Mouse (Mus musculus) intestine, embryonic 14.5 days (tissue): ENCODE measurements around the gene Pclaf. TPM values are rescaled to one million over a fixed set of nuclear protein-coding genes. Genes with fewer than 3 reads are reported as not detected.

Experiments used
- ATAC-seq: fragments of 200-750 bp; cut with Nextera tagmentation; replicated peaks from 2 replicates; pipeline ENCODE4 v1.8.0; 2017; ENCODE audit warnings: low read depth, moderate number of reproducible peaks, moderate TSS enrichment, moderate library complexity; ENCODE audit not compliant: low FRiP score, low TSS enrichment
- DNase-seq: peaks from one replicate; pipeline ENCODE4 v3.0.0-alpha.2; 2018; ENCODE audit warnings: low spot score
- H3K27ac ChIP-seq: fragments of 300-500 bp; sonication (generic); 2 replicates; pipeline ENCODE4 v1.5.1; 2014; ENCODE audit warnings: low read depth, mild to moderate bottlenecking, control low read depth
- H3K27me3 ChIP-seq: fragments of 300-500 bp; sonication (generic); replicated peaks from 2 replicates; pipeline ENCODE4 v1.6.1; 2014; ENCODE audit warnings: low read length, control low read depth; ENCODE audit not compliant: control insufficient read depth, insufficient read depth
- H3K36me3 ChIP-seq: fragments of 300-500 bp; sonication (generic); 2 replicates; pipeline ENCODE4 v1.6.1; 2014; ENCODE audit warnings: low read length, control low read depth; ENCODE audit not compliant: control insufficient read depth, insufficient read depth
- H3K4me1 ChIP-seq: fragments of 300-500 bp; sonication (generic); replicated peaks from 2 replicates; pipeline ENCODE4 v1.6.1; 2014; ENCODE audit warnings: low read length, control low read depth, mixed read lengths; ENCODE audit not compliant: control insufficient read depth, insufficient read depth
- H3K4me2 ChIP-seq: fragments of 300-500 bp; sonication (generic); 2 replicates; pipeline ENCODE4 v1.6.1; 2014; ENCODE audit warnings: low read length
- H3K4me3 ChIP-seq: fragments of 300-500 bp; sonication (generic); 2 replicates; pipeline ENCODE4 v1.5.1; 2014; ENCODE audit warnings: low read depth, low read length, control low read depth, mixed read lengths
- H3K9ac ChIP-seq: fragments of 300-500 bp; sonication (generic); 2 replicates; pipeline ENCODE4 v1.6.1; 2014; ENCODE audit warnings: mild to moderate bottlenecking, low read length
- H3K9me3 ChIP-seq: fragments of 300-500 bp; sonication (generic); 2 replicates; pipeline ENCODE4 v1.6.1; 2016; ENCODE audit warnings: low read length, control low read depth; ENCODE audit not compliant: control insufficient read depth
- WGBS: fragments of 180-500 bp; shearing (Covaris S2); extraction: QIAGEN DNeasy Blood & Tissue Kit; methylation state at CpG from one replicate; pipeline ENCODE4 v1.1.7; 2014; 5-methylcytosine and 5-hydroxymethylcytosine counted together
- polyA plus RNA-seq: library from polyadenylated mRNA; unstranded; fragments of >200 nt; fragmentation: Nextera tagmentation; extraction: Ambion mirVana; gene quantifications from 2 replicates; pipeline ENCODE4 v1.2.1, GENCODE M21; 2014

Pclaf gene
- polyA plus RNA-seq, 1 experiment from 2014 or later = 159 TPM

- Histone ChIP-seq H3K9ac (no peak overlapping the region), H3K27ac (no peak overlapping the region), H3K9me3 (no peaks in the 10 kb centered on the region), H3K4me1 (no peaks in the 10 kb centered on the region), H3K4me3 (no peak overlapping the region), H3K27me3 (no peaks in the 10 kb centered on the region), H3K36me3 (no peaks in the 10 kb centered on the region), H3K4me2 (no peak overlapping the region)
- ATAC-seq (no peak), DNase-seq (no peak)
Observed at GRCm38 (mm10) chr9:65929826-65930225, 39.8 kb downstream of the Pclaf start.

GRCm38 (mm10) chr9:65937566-65937965, 47.5 kb downstream of the Pclaf start:
- H3K9ac ChIP-seq = no peak overlapping the region
- ATAC-seq (no peak), DNase-seq (no peak)
- H3K36me3 ChIP-seq = no peaks in the 10 kb centered on the region
- no peaks in the 10 kb centered on the region for H3K4me1 ChIP-seq
- no peak overlapping the region for H3K4me3 ChIP-seq
- H3K9me3 ChIP-seq = no peaks in the 10 kb centered on the region
- no peaks in the 10 kb centered on the region for H3K27me3 ChIP-seq
- H3K4me2 ChIP-seq = no peak overlapping the region
- WGBS = 89% methylated on average over 2 of the region's 2 CpGs
- no peak overlapping the region for H3K27ac ChIP-seq

GRCm38 (mm10) chr9:65951082-65951587, 61.1 kb downstream of the Pclaf start:
- H3K4me3 ChIP-seq = no peak overlapping the region
- 93% methylated on average over 3 of the region's 3 CpGs for WGBS
- H3K4me1 ChIP-seq = no peaks in the 10 kb centered on the region
- ATAC-seq (no peak), DNase-seq (no peak)
- H3K9ac ChIP-seq = no peak overlapping the region
- H3K9me3 ChIP-seq = no peaks in the 10 kb centered on the region
- H3K4me2 ChIP-seq = no peak overlapping the region
- H3K36me3 ChIP-seq = peaks cover 16% of the 10 kb centered on the region; the same call in 1 of the 2 replicates
- H3K27me3 ChIP-seq = no peaks in the 10 kb centered on the region
- no peak overlapping the region for H3K27ac ChIP-seq

Other genes with a start within 250 kb of the Pclaf start
- 166 and 184 TPM in 2 replicates for gene Oaz2, start 222.2 kb upstream of the Pclaf start, polyA plus RNA-seq
- 7.8 and 7.9 TPM in 2 replicates for gene Zfp609, start 62.7 kb upstream of the Pclaf start, polyA plus RNA-seq
- gene Trip4, start 18.6 kb downstream of the Pclaf start, polyA plus RNA-seq = 25.9 and 32.0 TPM in 2 replicates
- gene Csnk1g1, start 18.7 kb downstream of the Pclaf start, polyA plus RNA-seq = 17.9 and 18.6 TPM in 2 replicates
- gene Ppib, start 170.0 kb downstream of the Pclaf start, polyA plus RNA-seq = 566 and 618 TPM in 2 replicates
- 0.56 and 0.96 TPM in 2 replicates for gene Snx22, start 179.5 kb downstream of the Pclaf start, polyA plus RNA-seq
- 136 and 148 TPM in 2 replicates for gene Snx1, start 236.3 kb downstream of the Pclaf start, polyA plus RNA-seq
- gene Ciao2a, start 236.4 kb downstream of the Pclaf start, polyA plus RNA-seq = 188 and 189 TPM in 2 replicates